Mouse (Mus musculus): Measurements from ENCODE around the gene Chac1. TPM values are rescaled to one million over a fixed set of nuclear protein-coding genes. Genes with fewer than 3 reads are reported as not detected.

Chac1 gene
- total RNA-seq, 2 experiments from 2014 or later, result 4.6 to 9.3 TPM

GRCm38 (mm10) chr2:119370116-119370515 is 19.1 kb downstream of the Chac1 start:
- peak; percentile 58 to 69 for DNase-seq

GRCm38 (mm10) chr2:119377286-119377685 is 26.3 kb downstream of the Chac1 start:
- peak in 1 of 2 experiments; percentile 54 for DNase-seq

GRCm38 (mm10) chr2:119377826-119378225 is 26.8 kb downstream of the Chac1 start:
- DNase-seq, result no peak

- peak; percentile 28 to 30 for DNase-seq
These were observed 28.4 kb downstream of the Chac1 start for GRCm38 (mm10) chr2:119379455-119379854.

- DNase-seq, result no peak
These were observed 37.2 kb downstream of the Chac1 start for GRCm38 (mm10) chr2:119388266-119388665.

- DNase-seq, result no peak
These were observed 39.0 kb downstream of the Chac1 start for GRCm38 (mm10) chr2:119389992-119390391.

GRCm38 (mm10) chr2:119398252-119398651 is 47.2 kb downstream of the Chac1 start:
- no peak for DNase-seq

- peak; percentile 52 to 54 for DNase-seq
These were observed 47.6 kb downstream of the Chac1 start for GRCm38 (mm10) chr2:119398665-119399064.

GRCm38 (mm10) chr2:119399313-119399712 is 48.3 kb downstream of the Chac1 start:
- no peak for DNase-seq

Other genes with a start within 250 kb of the Chac1 start
- 1 to 10 TPM; 2.2 to 3.3 TPM for gene Rad51, start 238.4 kb upstream of the Chac1 start, total RNA-seq (2021)
- gene Rmdn3, start 194.2 kb upstream of the Chac1 start, total RNA-seq (2021), result 10 to 100 TPM; 63.6 to 65.0 TPM
- gene Gchfr, start 183.5 kb upstream of the Chac1 start, total RNA-seq (2021), result 10 to 100 TPM; 16.1 to 23.8 TPM
- gene Gm14137, start 176.7 kb upstream of the Chac1 start, total RNA-seq (2021), result under 1 TPM; 0.13 TPM
- 10 to 100 TPM; 30.2 to 30.5 TPM for gene Zfyve19, start 142.6 kb upstream of the Chac1 start, total RNA-seq (2021)
- gene Dnajc17, start 142.4 kb upstream of the Chac1 start, total RNA-seq (2021), result 10 to 100 TPM; 14.4 to 14.6 TPM
- not detected for gene Ppp1r14d, start 121.3 kb upstream of the Chac1 start, total RNA-seq (2021)
- gene Spint1, start 113.9 kb upstream of the Chac1 start, total RNA-seq (2021), result 1 to 10 TPM; 3.4 to 3.8 TPM
- gene Rhov, start 80.0 kb upstream of the Chac1 start, total RNA-seq (2021), result under 1 TPM; 0.36 to 0.60 TPM
- gene Vps18, start 62.5 kb upstream of the Chac1 start, total RNA-seq (2021), result 10 to 100 TPM; 20.4 to 24.5 TPM
- gene Dll4, start 25.4 kb upstream of the Chac1 start, total RNA-seq (2021), result 10 to 100 TPM in 1 of 2 experiments, 1 to 10 TPM in 1; 7.2 to 10.6 TPM
- gene Ino80, start 126.5 kb downstream of the Chac1 start, total RNA-seq (2021), result 10 to 100 TPM; 20.5 to 22.5 TPM
- gene Exd1, start 196.4 kb downstream of the Chac1 start, total RNA-seq (2021), result 1 to 10 TPM; 1.6 to 2.0 TPM
- 100 to 1,000 TPM; 292 to 392 TPM for gene Chp1, start 196.5 kb downstream of the Chac1 start, total RNA-seq (2021)

All from adrenal gland, postnatal 36 days (tissue).